Mouse (Mus musculus) right cerebral cortex, postnatal 36 days (tissue): Measurements from ENCODE around the gene Pakap.

Experiments
- DNase-seq, 2 experiments: peaks; one replicate each; pipeline ENCODE4 v3.0.0; 2022; ENCODE audit warnings: low spot score in 2 of 2, mixed read lengths in 1 of 2

Pakap gene

GRCm38 (mm10) chr4:57567666-57568206 is at the start of gene Pakap:
TSS of gene Pakap (plus strand) at chr4:57568179.
- peak; percentile 56 to 58 for DNase-seq

DNA sequence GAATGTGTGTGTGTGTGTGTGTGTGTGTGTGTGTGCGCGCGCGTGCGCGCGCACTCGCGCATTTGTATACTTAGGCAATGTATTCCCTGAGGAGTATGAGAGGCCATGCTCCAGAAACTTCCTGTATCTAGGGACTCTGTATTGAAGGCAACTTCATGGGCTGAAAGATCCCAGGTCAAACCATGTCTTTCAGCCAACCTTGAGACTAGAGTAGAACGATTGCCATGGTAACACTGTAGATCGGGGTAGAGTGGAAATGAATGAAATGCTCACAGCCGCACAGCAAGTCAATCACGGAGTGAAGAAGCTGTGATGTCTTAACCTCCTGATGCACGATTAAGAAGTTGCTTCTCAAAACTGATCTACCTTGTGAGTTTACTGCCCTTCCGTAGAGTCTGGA is 44.5 kb upstream of the Pakap start:
- DNase-seq, result no peak

DNA sequence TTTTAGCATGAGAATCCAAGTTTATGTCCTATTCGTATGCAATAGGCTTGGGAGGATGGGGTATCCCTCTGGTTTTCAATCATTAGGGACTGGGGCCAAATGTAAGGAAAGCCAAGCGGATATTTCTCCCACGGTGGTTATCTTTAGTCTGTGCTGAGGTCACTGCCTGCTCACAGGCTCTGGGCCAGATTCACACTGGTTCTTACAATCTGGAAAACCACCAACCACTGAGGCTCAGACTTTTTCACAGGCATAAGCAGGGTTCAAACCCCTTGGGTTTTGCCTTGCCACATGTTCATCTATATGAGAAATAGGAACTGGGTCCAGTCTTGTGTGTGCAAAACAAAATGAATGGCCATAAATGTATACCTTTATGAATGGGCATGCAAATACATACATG is 43.5 kb upstream of the Pakap start:
- DNase-seq, result no peak

GRCm38 (mm10) chr4:57525221-57526011 is 42.6 kb upstream of the Pakap start:
- no peak for DNase-seq

DNA sequence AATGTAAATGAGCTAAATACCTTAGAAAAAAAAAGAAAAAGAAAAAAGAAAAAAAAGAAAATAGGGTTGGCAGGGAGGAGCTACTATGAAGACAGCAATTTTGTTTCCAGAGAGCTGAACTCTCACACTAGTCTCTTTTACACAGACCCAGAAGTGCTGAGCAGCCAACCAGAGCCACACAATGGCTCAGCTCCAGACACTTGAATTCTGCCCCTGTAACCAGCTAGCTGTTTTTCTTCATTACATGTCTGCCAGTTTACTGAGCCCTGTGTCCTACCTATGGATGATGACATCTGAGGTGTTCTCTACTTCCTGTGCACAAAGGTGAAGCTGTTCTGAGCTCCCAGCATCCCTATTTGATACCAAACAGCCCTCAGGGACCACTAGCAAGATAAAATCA is 39.7 kb upstream of the Pakap start:
- no peak for DNase-seq

DNA sequence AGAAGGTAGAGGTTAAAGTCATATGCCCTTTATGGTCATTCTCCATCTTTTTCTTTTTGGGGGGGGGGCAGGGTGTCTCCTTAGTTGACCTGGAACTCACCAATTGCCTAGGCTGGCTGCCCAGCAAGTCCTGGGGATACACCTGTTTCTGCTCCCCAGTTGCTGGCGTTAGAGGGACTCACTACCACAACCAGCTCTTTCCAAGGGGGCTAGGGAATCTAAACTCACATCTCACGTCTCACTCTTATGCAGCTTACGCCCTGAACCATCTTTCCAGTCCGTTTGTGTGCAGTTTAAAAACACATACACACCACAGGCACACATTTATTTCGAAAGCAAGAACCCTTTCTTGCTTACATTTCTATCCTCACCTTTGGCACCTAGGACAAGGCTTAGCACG is 34.3 kb upstream of the Pakap start:
- no peak for DNase-seq

DNA sequence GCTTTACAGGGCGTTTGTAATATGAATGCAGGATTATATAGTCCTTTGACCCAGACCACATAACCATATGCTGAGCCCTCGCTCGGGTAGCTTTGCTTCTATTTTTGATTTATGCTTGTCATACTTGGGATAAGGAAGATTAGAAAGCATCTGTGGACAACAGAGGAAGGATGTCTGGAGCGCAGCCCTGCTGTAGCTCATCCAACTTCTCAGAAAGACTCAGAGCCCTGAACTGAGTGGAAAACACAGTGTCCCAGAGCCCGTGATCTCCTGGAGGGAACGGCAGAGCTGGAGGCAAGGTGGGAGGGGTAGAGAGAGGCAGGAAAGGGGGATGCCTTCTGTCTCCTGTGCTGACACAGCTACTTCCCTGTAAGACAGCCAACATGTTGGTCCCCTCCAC is 33.7 kb upstream of the Pakap start:
- no peak for DNase-seq

GRCm38 (mm10) chr4:57535087-57535486 is 32.9 kb upstream of the Pakap start:
- DNase-seq, result no peak

DNA sequence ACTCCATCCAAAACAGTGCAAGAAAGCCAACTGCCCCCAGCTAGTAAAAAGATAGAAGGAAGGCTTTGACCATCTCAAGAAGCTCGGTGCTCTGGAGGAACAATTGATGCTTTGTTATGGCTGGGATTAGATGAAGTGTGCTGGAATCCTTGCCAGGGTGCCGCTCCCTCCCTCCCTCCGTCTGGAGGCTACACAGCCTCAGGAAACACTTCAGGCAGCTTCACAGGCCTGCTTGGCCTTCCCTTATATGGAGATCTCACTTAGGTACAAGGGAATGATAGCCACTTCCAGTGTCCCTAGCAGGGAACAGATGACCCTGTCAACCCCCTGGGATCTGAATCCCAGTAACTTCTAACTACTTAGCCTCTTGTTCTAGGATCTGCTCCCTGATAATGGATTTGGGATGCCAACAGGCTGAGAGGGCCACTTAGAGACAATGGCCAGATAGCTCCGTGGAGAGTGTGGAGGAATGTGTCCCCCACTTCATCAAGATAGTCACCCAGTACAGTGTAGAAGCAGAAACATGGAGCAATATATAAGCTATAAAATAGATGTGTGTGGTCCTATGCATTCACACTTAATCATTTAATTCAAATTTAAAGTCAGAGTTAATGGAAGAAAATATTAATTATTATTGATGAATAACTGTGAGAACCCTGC is 29.8 kb upstream of the Pakap start:
- no peak for DNase-seq

DNA sequence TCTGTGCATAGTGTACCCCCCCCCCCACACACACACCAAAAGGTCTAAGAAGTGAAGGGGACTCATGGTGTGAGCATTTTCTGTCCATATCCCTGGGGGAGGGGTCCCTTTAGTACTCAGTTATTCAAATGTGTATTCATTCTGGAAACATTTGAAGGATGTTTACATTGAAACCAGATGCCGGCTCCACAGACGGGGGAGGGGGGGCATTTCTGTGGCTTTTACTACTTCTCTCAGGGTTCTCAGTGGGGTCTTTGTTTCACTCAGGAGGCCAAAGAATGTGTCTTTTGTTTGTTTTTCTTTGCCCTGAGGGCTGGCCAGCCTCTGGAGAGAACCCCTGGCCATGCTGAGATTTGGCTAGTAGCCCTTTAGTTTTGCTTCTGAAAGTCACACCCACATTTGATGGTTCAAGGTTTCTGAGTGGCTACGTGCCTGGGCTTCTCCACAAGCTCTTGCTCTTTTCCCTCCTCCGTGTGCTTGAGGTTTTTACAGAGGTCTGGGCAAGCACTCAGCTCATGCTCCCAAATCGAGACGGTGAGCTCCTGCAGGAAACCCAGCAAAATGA is 24.2 kb upstream of the Pakap start:
- no peak for DNase-seq

DNA sequence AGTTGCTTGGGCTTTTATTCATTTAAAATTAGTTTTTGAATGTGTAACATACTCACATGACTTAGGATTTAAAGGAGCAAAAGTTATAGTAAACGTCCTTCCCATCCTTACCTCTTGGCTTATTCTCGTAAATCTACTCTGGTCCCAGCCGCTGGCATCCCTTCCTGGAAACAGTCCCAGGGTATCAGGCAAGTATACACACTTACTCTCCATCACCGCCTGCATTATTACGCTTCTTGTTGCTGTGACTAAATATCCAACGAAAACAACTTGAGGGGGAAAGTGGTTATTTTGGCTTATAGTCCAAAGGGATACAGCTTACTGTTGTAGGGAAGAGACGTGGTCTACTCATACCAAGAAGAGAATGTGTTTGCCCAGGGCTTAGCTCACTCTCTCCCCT is 20.2 kb upstream of the Pakap start:
- DNase-seq, result no peak

GRCm38 (mm10) chr4:57550216-57550615 is 17.8 kb upstream of the Pakap start:
- no peak for DNase-seq

DNA sequence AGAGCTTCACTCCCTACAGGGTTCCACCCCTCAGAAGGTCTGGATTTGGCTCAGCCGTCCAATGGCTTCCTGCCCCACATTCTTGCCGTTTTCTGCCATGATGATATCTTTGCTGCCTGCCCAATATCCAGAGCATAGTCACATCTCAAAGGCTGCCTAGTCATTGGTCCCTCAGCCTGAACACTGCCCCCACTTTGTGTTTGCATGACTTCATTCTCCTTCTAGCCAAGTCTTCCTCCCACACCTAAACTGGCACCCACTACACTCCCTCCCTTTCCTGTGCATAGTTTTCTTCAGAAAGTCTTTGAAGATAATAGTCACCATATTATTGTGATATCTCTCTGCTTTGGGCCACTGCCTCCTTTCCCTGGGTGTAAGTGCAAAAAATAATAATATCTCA is 10.9 kb upstream of the Pakap start:
- DNase-seq, result peak; percentile 12 to 33

DNA sequence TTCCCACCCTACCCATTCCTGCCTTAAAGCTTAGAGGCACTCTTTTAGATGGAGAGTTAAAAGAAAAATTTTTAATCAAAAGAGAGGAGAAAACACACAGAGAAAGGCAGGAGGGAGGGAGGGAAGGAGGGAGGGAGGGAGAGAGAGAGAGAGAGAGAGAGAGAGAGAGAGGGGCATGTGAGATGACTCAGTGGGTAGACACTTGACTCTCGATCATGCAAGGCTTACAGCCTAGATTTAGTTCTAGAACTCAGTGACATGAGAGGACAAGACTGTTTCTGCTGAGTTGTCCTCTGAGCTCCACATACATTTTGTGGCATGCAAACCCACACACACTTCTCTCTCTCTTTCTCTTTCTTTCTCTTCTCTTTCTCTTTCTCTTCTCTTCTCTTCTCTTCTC is 8.5 kb upstream of the Pakap start:
- no peak for DNase-seq

DNA sequence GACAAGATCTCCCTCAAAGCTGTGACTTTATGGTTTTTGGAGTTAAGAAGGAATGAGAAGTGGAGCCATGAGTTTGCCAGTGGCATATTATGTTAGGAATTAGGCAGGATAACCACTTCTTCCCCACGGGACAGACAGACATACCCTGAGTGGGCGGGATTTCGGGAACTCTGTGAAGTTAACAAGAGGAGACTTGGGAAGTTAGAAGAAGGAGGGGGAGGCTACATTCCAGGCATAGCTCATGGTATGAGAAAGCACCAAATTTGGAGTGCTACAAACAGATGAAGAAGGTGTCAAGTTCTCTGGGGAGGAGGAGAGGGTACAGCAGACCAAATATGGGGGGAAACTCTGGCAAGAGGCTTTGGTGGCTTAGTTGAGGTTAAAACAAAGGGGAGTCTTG is 8.0 kb upstream of the Pakap start:
- no peak for DNase-seq

GRCm38 (mm10) chr4:57561055-57561454 is 6.9 kb upstream of the Pakap start:
- DNase-seq, result peak; percentile 66 to 83

DNA sequence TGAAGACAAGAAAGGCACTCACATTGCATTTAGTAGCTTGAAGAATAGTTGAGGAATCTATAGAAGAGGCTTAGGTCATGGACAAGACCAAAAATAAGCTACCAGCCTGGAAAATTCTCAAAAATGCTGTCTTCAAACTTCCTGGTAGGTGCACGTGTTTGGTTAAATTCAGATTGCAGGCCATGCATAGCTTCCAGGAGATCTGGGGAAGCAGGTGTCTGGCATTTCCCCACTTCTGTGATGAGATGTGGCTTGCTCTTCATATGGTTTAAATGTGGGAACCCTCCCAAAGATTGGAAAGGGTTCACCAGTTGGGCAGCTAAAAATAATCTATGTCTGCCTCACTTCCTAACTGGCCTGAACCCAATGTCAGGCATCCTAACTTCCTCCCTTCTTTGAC is 2.7 kb upstream of the Pakap start:
- no peak for DNase-seq

GRCm38 (mm10) chr4:57565811-57566210 is 2.2 kb upstream of the Pakap start:
- DNase-seq, result no peak

- DNase-seq, result no peak
Measured at GRCm38 (mm10) chr4:57568268-57569068, 489 bp downstream of the Pakap start.

GRCm38 (mm10) chr4:57569069-57569355 is 1.0 kb downstream of the Pakap start:
- no peak for DNase-seq

DNA sequence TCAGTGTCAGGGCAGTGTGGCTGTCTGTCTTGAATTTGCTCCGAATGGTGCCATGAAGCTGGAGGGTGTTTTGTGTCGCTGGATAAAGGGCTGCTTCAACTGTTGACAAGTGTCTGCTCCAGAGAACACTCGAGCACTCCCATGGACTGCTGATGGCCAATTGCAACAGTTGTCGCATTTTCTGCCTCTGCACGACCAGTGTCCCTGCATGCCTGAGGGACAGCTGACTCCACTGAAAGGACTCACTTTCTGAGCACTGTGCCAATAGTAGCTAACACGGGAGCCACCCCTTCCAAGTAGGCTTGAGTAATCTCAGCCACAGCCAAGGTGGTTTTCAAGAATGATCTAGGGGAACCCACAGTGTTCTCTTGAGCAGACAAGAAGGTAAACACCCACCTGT is 1.7 kb downstream of the Pakap start:
- no peak for DNase-seq

- no peak for DNase-seq
Measured at GRCm38 (mm10) chr4:57570229-57570628, 2.2 kb downstream of the Pakap start.
